Mouse (Mus musculus) hematopoietic stem cell, adult 5-6 weeks (primary cell): ENCODE data around the gene Rnf111. TPM values are rescaled to one million over a fixed set of nuclear protein-coding genes. Genes with fewer than 3 reads are reported as not detected.

Experiments
- ATAC-seq, 2 experiments: fragments of 125-278 bp in 1 of 2; replicated peaks in 1 of 2; 2 replicates each; pipeline ENCODE4 v1.8.0; 2016 to 2017; ENCODE audit warnings: inconsistent platforms in 2 of 2, mild to moderate bottlenecking in 2 of 2, moderate number of reproducible peaks in 2 of 2, low read depth in 1 of 2, moderate TSS enrichment in 1 of 2; ENCODE audit not compliant: low FRiP score in 2 of 2, poor library complexity in 2 of 2, severe bottlenecking in 2 of 2, insufficient read depth in 1 of 2, low TSS enrichment in 1 of 2
- total RNA-seq: library from RNA; stranded (forward); fragments of 172-1452, 232-1000 nt; gene quantifications from 2 replicates; pipeline ENCODE4 v1.2.3, GENCODE M21; 2017

Gene Rnf111
- total RNA-seq, 1 experiment from 2014 or later: 34.8 TPM

DNA sequence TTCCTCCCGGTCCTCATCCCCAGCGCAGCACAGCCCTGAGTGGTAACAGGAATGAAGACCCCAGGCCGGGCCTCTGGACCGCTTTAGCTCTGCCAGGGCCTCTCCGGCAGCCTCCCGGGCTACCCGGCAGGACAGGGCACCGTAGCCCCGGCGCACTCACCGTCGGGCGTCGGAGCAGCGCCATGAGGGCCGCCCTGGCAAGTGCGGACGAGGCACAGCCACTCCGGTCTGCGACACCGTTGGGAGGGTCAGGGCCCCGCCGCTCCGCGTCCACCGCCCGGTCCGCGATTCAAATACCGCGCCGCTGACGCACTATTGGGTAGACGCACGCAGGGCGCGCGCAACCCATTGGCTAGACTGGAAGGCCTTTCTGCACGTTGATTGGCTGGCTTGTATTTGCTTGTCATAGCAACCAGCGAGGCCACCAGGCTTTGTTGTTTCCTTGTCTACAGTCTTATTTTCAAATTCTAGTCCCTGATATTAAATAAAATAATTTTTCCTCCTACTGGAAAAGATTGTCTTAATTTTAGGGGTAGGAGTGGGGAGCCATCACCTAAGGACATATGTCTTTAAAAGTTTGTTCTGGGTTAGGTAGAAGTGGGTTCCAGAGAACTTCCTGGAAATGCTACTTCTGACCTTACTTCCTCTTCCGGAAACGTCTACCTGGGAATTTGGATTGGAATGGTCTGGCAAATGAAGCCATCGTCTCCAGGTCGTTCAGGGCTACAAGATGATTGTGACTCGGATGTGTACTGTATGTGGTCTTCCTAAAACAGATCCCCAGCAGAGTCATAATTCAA is 82.1 kb downstream of the Rnf111 start, which contains the start of gene Ccnb2:
Ccnb2 (minus strand) TSS at position 291 of the 800 bp plus-strand sequence.
- ATAC-seq: peak; percentile 97 to 99

DNA sequence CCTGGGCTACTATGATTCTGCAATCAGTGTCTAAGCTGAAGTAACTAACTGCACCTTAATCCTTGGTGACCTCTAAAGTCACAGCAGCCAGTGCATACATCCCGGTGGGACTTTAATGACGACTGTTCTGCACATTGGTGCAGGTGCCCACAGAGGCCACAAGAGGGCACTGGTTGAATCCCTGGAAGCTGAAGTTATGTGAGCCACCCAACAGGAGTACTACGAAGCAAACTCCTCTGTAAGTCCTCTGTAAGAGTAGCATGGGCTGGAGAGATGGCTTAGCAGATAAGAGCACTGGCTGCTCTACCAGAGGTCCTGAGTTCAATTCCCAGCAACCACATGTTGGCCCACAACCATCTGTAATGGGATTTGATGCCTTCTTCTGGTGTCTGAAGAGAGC is 87.1 kb downstream of the Rnf111 start:
- ATAC-seq: peak in 1 of 2 experiments; percentile 42; a peak in 1 of 4 replicates

DNA sequence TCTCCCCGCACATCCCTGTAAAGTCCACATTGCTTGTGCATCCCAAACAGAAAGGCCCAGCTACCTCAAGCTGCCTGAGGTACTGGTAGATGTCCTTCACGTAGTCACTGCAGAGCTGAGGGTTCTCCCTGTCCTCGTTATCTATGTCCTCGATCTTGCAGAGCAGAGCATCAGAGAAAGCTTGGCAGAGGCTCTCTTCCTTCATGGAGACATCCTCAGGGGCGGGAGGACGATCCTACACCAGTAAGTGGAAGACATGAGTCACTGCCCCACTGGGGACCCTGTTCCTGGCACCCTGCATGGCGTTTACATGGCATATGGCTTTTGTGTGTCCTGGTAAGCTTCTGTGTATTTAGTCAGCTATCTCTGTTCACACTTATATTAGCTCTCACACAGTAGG is 90.5 kb downstream of the Rnf111 start:
- ATAC-seq: no peak

DNA sequence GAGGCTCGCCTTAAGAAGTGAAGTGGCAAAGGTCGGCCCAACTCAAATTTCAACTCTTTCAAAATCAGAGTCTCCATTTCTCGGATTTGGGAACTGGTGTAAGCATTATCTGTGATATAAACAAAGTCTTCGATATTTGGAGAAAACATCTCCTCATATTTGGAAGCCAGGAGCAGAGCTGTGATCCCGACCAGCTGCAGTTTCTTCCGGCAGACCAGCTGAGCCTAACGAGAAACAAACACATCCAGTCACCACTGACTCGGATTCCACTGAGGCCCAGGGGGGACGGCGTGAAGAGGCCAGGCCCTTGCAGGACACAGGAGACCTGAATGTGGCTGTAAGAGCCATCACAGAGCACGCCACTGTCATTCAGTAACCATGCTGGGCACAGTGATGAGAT is 92.9 kb downstream of the Rnf111 start:
- ATAC-seq: no peak

DNA sequence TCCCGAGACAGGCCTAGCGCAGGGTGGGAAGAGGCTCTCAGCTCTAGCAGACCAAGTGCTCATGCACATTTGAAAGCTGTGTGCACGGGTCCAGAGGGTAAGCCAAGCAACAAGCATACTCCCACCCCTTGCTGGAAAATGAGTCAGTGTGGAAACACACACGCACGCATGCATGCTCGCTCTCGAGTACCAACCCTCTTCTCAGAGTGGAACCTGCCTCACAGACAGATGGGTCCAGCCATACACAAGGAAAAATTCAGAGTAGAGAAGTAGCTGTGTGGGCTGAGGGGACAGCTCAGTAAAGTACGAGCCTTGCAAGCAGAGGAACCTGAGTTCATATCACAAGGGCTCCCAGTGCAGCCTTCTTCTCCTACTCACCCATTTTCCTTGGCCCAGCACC is 93.8 kb downstream of the Rnf111 start:
- ATAC-seq: no peak

DNA sequence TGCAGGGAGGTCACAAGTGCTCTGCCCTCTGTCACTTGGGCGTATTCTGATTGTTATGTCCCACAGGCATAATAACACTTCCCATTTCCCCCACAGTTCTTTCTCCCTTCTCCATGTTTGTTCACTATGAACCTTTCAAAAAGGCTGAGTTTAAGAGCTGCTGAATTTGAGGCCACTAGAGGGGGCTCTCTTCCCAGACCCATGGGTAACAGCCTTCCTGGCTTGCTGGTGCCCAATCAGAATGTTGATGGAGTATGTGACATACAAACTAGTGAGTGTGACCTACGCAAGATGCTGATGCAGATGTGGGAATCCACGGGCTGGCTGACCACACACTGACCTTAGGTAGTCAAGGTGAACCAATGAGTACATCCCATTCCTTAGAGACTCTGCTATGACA is 94.7 kb downstream of the Rnf111 start:
- ATAC-seq: peak in 1 of 2 experiments; percentile 37; a peak in 1 of 4 replicates

DNA sequence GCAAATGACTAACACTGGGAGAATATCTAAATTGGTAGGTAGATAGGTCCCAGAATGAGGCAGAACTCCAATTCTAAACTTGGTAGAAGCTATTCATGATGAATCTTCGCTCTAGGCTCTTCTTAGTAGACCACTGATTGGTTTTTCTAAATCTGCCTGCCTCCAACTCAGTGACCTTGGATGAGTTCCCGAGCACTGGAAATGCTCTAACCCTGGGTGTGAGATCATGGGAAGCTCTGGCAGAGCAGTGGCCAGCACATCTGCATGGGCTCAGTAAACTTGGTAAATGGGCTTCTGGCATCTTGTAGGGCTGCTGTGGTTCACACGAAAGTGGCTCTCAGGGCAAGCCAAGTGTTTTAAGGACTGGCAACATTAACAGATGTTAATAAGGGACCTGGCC is 96.9 kb downstream of the Rnf111 start:
- no peak for ATAC-seq

DNA sequence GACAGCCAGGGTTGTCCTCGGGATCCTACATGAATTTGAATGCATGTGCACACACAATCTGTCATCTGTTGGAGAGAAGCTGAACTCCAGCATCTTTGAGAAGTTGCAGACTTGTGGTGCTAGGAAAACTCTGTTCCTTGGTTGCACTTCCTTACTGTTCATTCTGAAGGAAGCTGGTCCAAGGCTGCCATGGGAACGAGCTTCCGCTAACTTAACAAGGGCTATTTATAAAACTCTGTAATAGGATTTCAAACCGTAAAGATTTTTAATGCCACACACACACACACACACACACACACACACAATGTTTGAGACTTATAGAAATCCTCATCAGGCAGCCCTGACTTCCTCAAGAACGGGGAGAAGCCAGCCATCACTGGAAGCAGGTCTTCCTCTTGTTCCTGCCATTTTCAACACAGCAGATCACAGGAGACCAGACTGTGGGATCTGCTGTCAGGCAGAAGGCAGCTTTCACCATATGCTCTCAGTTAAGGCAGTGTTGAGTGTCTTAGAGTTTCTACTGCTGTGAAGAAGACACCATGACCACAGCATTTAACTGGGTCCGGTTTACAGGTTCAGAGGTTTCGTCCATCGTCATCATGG is 101.5 kb downstream of the Rnf111 start:
- no peak for ATAC-seq

DNA sequence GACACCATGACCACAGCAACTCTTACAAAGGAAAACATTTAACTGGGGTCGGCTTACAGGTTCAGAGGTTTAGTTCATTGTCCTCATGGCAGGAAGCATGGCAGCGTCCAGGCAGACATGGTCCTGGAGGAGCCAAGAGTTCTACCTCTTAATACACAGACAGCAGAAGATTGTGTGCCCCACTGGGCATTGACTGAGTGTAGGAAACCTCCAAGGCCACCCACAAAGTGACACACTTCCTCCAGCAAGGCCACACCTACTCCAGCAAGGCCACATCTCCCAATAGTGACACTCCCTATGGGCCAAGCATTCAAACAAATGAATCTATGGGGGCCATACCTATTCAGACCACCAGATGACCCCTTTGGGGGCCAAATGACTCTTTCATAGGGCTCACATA is 107.4 kb downstream of the Rnf111 start:
- no peak for ATAC-seq

DNA sequence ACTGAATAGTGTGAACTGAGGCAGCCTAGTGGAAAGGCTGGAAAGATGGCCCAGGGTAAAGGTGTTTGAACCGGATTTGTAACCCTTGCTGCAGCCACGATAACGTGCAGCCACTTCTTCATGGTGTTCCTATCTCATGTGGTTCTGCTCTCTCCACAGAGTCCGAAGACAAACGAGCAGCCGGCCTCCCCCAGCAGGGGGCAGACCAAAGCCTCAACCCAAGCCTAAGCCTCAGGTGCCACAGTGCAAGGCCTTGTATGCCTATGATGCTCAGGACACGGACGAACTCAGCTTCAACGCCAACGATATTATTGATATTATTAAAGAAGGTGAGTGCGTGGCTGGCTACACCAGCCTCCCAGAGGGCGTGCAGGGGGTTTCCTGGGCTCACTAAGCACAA is 107.9 kb downstream of the Rnf111 start:
- ATAC-seq: 0 out of 4 replicates have a peak, but pooled peaks of 1 of the 2 experiments have one; percentile 30

DNA sequence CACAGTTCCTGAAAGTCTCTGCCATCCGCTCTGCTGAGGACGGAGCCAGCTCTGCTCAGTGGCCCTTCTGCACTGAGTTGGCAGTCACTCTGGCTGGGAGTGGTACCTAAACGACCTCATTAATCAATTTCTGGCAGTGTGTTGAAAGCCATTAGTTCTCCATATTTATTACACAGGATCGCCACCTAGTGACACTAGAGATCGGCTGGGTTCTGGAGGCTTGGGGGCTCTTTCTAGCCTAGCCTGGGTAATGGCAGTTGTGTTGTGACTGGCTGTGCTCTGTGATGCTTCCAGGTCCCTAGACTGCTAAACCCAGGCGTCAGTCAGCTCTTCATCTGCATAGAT is 111.0 kb downstream of the Rnf111 start:
- peak; percentile 60 to 78; a peak in 3 of 4 replicates for ATAC-seq

DNA sequence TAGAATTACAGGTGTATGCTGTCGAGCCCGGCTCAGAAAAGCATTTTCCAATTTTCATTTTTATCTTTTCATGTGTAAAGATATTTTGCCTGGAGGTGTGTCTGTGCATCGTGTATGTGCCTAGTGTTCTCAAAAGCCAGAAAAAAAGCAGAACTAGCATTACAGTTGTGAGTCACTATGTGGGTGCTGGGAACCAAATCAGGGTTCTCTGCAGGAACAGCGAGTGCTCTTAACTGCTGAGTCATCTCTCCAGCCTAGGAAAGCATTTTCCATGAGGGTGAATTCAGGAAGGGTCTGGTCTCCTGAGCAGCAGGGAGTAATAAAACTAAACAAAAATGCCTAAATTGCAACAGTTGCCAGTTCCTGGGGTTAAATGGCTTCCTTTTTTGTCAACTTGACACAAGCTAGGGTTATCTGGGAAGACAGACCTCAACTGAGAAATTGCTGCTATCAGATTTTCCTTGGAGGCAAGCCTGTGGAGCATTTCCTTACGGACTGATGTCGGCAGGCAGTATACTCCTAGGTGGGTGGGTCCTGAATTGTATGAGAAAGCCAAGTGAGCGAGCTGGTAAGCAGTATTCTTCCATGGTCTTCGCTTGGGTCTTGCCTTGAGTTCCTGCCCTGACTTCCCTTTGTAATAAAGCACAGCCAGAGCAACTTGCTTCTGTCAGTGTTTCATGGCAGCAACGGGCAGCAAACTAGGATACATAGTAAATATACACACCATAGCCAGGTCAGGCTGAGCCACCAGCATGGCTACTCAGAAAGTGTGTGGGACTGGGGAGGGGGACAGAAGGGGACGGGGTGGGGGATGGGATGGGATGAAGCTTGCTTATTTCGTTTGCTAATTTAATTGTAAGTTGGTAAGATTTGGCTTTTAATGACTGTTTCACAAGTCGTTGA is 111.6 kb downstream of the Rnf111 start:
- no peak for ATAC-seq

DNA sequence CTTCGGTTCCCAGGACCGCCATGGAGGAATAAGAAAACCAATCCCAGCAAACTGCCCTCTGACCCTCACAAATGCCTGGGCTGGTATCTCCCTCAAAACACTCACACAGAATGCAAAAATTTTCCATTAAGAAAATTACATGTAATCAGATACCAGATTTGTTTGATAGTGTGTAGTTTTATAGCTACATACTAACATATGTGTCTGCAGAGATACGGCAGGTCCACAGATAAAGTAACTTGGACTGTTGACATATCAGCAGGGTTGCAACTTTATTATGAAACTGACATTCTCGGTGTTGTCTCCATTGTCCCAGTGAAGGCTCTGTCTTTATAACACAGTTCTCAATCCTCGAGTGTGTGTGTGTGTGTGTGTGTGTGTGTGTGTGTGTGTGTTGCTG is 112.5 kb downstream of the Rnf111 start:
- no peak for ATAC-seq

DNA sequence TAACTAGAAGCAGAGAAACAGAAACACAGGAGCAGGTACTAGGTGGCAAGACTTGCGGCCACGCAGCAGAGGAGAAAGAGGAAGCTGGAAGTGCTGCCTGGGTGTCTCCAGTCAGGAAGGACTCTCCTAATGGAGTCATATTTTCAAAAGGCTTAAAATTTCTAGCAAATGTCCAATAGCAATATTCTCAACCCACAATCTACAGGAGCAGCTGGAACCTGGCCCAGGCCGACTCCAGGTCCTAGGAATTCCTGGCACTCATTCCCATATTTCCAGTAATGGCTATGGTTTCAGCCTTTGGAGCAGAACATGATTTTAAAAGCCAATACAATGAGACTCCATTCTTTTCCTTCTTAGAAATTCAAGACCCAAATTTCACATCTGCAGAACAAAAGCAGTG is 114.0 kb downstream of the Rnf111 start:
- no peak for ATAC-seq

DNA sequence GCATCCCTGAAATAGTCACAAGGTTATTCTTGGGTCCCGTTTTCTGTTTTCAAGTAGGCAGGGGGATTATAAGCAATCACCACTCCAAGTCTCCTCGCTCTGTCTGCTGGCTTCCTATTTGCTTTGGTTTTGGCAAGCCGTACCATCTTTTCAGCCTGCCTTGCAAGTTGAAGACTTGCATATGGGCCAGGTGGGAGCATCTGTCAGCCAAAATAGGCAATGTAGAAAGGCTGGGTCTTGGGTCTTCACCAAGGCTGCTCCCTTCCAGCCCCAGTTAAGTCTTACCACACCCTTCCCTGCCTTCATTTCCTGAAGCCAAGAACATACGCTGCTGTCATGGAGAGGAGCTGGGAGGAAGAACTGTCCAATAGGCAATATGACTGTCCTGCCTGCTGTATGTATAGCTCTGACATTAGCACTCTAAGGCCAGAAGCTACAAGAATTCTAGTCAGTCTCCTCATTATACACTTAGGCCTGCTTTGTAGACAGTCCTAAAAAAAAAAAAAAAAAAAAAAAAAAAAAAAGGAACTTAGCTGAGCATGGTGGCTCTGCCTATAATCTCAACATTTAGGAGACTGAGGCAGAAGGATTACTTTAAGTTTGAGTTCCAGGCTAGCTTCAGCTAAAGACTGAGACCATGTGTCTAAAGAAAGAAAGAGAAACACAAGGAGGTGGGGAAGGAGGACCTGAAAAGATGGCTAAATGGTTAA is 116.0 kb downstream of the Rnf111 start:
- no peak for ATAC-seq

DNA sequence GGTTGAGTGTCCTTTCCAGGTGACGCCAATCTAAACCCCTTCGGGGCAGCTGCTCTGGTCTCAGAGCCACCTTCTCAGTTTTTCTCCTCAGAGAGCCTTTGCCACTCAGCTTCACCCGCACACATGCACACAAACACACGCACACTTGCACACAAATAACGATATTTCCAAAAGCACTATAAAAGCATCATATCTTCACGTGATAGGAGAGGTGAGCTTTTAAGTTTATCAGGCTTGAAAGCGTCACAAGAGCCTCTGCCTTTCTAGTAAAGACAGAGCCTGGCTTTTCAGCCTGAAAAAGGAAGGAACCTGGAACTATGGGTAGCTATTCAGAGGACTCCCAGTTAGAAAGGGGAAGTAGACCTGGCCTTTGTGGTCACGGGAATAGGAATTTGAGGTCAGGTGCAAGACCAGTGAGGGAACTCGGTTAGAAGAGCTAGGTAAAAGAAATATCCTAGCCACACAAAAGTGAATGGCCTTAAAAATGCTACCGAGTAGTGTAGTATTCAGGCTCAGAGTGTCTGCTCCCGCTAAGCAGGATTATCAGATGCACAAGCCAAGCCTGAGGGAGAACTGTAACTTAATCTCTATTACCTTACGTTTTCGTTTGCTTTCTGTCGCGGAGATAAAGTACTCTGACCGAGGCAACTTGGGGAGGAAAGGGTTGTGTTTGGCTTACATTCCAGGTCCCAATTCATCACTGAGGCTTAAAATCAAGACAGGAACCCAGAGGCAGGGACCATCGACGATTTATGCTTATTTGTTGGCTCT is 118.4 kb downstream of the Rnf111 start:
- peak; percentile 55 to 67; a peak in 3 of 4 replicates for ATAC-seq

DNA sequence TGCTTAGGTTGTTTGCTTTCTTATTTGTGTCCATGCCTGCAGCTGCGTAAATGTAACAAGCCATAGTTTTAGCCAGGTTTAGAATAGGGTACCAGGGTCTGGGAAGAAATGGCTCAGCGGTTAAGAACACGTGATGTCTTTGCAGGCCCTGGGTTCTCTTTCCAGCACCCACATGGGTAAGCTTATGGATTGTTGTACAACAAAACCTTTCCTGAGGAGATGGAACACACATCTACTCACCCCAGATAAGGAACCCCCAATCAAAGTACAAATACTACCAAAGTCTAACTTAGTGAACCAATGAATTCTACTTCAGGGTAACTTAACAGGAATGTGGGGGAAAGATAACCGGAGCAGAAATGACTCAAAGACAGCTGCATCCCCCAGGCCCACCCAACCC is 119.0 kb downstream of the Rnf111 start:
- no peak for ATAC-seq
